9 mouse cellular contexts compared by ENCODE assay signal in the genomic region with DNA sequence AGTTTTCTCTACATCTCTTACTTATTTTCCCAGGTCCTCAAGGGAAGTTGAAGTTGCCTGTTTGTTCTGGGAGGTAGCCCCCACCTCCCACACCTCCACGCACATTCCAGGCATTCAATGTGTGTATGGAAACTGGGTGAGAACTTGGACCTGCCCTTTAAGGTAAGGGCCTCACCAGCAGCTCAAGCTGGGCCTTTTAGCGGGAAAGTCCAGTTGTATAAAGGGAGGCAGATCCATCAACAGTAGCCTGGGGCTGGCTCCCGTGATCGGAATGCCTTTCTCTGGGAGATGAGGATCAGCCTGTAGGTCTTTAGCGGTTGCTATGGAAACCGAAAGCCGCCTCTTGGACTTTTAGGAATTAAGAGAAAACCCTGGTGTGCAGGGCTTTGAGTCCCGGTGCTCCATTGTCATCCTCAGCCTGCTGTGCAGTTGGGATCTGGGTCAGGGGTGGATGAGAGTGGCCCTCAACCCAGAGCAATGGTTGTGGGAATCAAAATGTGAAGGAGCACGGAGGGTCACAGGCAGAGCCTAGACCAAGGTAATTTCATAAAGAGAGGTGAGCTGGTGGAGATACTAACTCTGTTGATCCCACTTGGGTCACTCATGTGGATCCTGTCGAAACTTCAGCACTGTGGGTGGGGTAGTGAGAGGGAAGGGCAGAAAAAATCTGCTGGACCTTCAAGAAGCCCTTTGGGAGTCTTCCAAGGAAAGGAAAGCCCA. TPM values are rescaled to one million over a fixed set of nuclear protein-coding genes. Genes with fewer than 3 reads are reported as not detected.
DNase-seq lines count a peak whose midpoint lies in the region; ATAC-seq and TF ChIP-seq lines count a peak whose summit lies in the region.
"Had no signal": no experiment of that assay in that cellular context is flagged by ENCODE, and none has a peak within 500 bp of the region (broad histone marks: within the 10 kb centered on the region; RNA-seq: fewer than 3 reads in every experiment).

No protein-coding gene starts in this region.

- peaks cover 41% of the 10 kb centered on the region for H3K4me1 ChIP-seq in forebrain, embryonic 11.5 days (replicated peaks; ENCODE audit: control insufficient read depth, insufficient read depth, low read length)
- H3K4me1 ChIP-seq in forebrain, embryonic 16.5 days (replicated peaks; ENCODE audit: control insufficient read depth, insufficient read depth, low read length): peaks cover 44% of the 10 kb centered on the region
- H3K4me1 ChIP-seq in kidney, embryonic 15.5 days: peaks cover 80% of the 10 kb centered on the region
- peaks cover 28% of the 10 kb centered on the region for H3K4me1 ChIP-seq in midbrain, postnatal 0 days (ENCODE audit: insufficient read depth, low read length)

- no peaks in the 10 kb centered on the region for H3K36me3 ChIP-seq in forebrain, embryonic 11.5 days (ENCODE audit: control insufficient read depth, insufficient read depth, low read length)
- H3K36me3 ChIP-seq in forebrain, embryonic 16.5 days (ENCODE audit: control insufficient read depth, insufficient read depth): no peaks in the 10 kb centered on the region
- H3K36me3 ChIP-seq in kidney, embryonic 15.5 days: peaks cover 2% of the 10 kb centered on the region
- no peaks in the 10 kb centered on the region for H3K36me3 ChIP-seq in midbrain, postnatal 0 days (ENCODE audit: insufficient read depth, low read length)

- DNase-seq in forebrain, embryonic 11.5 days (ENCODE audit: low spot score): peak; percentile 80
- DNase-seq in ZHBTc4 (ENCODE audit: low read depth, low spot score) (peak; percentile 89), adipocyte (ENCODE audit: low spot score) (no peak)
- peak; percentile 57 for DNase-seq in midbrain, postnatal 0 days (ENCODE audit: low spot score)
- DNase-seq in layer of hippocampus, adult 8-10 months (ENCODE audit: low spot score in 2 of 2): no peak
- DNase-seq in spleen, postnatal 14 days (ENCODE audit: low spot score in 2 of 2): no peak
- DNase-seq: B cell, adult 2 months had no signal

- no peak overlapping the region for H3K4me3 ChIP-seq in forebrain, embryonic 11.5 days (ENCODE audit: low read depth, low read length)
- H3K4me3 ChIP-seq in forebrain, embryonic 16.5 days (replicated peaks; ENCODE audit: low read length): no peak overlapping the region
- 0 out of 2 replicates have a peak overlapping the region, but pooled peaks have one; percentile 56 for H3K4me3 ChIP-seq in kidney, embryonic 15.5 days (replicated peaks)
- H3K4me3 ChIP-seq in midbrain, postnatal 0 days (ENCODE audit: low read depth, low read length): no peak overlapping the region

- peak overlapping the region; percentile 59; the same call in 1 of the 2 replicates for H3K4me2 ChIP-seq in forebrain, embryonic 11.5 days (ENCODE audit: low read depth, low read length, severe bottlenecking)
- no peak overlapping the region for H3K4me2 ChIP-seq in forebrain, embryonic 16.5 days (ENCODE audit: low read length)
- H3K4me2 ChIP-seq in kidney, embryonic 15.5 days: peak overlapping the region; percentile 75
- H3K4me2 ChIP-seq in midbrain, postnatal 0 days (ENCODE audit: low read depth, low read length, poor library complexity, severe bottlenecking): no peak overlapping the region

- H3K9ac ChIP-seq in forebrain, embryonic 11.5 days (ENCODE audit: low read length): 0 out of 2 replicates have a peak overlapping the region, but pooled peaks have one; percentile 24
- H3K9ac ChIP-seq in forebrain, embryonic 16.5 days (replicated peaks; ENCODE audit: low read depth, low read length): no peak overlapping the region
- H3K9ac ChIP-seq in kidney, embryonic 15.5 days: 0 out of 2 replicates have a peak overlapping the region, but pooled peaks have one; percentile 19
- no peak overlapping the region for H3K9ac ChIP-seq in midbrain, postnatal 0 days (replicated peaks; ENCODE audit: low read length, poor library complexity, severe bottlenecking)

- H3K27ac ChIP-seq in forebrain, embryonic 11.5 days (ENCODE audit: low read depth, low read length): peak overlapping the region; percentile 73
- no peak overlapping the region for H3K27ac ChIP-seq in forebrain, embryonic 16.5 days (ENCODE audit: low read length)
- H3K27ac ChIP-seq in kidney, embryonic 15.5 days: peak overlapping the region; percentile 97
- H3K27ac ChIP-seq in midbrain, postnatal 0 days (ENCODE audit: low read depth, low read length): peak overlapping the region; percentile 26; the same call in 1 of the 2 replicates

- TF ChIP-seq CTCF in midbrain, postnatal 0 days (IDR thresholded peaks at IDR 0.05): no peak

- 2% methylated on average over 10 of the region's 10 CpGs for WGBS in forebrain, embryonic 11.5 days
- 8% methylated on average over 10 of the region's 10 CpGs for WGBS in forebrain, embryonic 16.5 days
- 28% methylated on average over 10 of the region's 10 CpGs for WGBS in kidney, embryonic 15.5 days
- WGBS in midbrain, postnatal 0 days: 9% methylated on average over 10 of the region's 10 CpGs

- H3K27me3 ChIP-seq in forebrain, embryonic 11.5 days (ENCODE audit: control insufficient read depth, insufficient read depth, low read length): peaks cover 2% of the 10 kb centered on the region; the same call in 1 of the 2 replicates
- peaks cover 15% of the 10 kb centered on the region for H3K27me3 ChIP-seq in forebrain, embryonic 16.5 days (replicated peaks; ENCODE audit: control insufficient read depth, insufficient read depth, low read length)
- peaks cover 32% of the 10 kb centered on the region for H3K27me3 ChIP-seq in kidney, embryonic 15.5 days
- peaks cover 13% of the 10 kb centered on the region; the same call in 1 of the 2 replicates for H3K27me3 ChIP-seq in midbrain, postnatal 0 days (ENCODE audit: insufficient read depth, low read length)

- no peaks in the 10 kb centered on the region for H3K9me3 ChIP-seq in forebrain, embryonic 11.5 days (ENCODE audit: control insufficient read depth, low read length)
- H3K9me3 ChIP-seq in forebrain, embryonic 16.5 days (ENCODE audit: control insufficient read depth, low read length): no peaks in the 10 kb centered on the region
- no peaks in the 10 kb centered on the region for H3K9me3 ChIP-seq in kidney, embryonic 15.5 days (replicated peaks)
- H3K9me3 ChIP-seq in midbrain, postnatal 0 days (ENCODE audit: low read length): no peaks in the 10 kb centered on the region

- no peak for ATAC-seq in forebrain, embryonic 11.5 days (replicated peaks; ENCODE audit: low FRiP score)
- ATAC-seq in forebrain, embryonic 16.5 days: no peak
- ATAC-seq in kidney, embryonic 15.5 days (replicated peaks; ENCODE audit: low FRiP score): no peak
- no peak for ATAC-seq in midbrain, postnatal 0 days (ENCODE audit: low FRiP score)

RNA-seq across cellular contexts. Expression of a gene that starts 2.3 kb away (rescaled TPM):
- polyA plus RNA-seq in forebrain, embryonic 11.5 days (2014; fragmentation: Nextera tagmentation; extraction: Ambion mirVana): 18.2 and 22.9 TPM in 2 replicates
- polyA plus RNA-seq in forebrain, embryonic 16.5 days (2015; fragmentation: Nextera tagmentation; extraction: Ambion mirVana): 38.3 and 42.0 TPM in 2 replicates
- polyA plus RNA-seq in kidney, embryonic 15.5 days (2015; fragmentation: Nextera tagmentation; extraction: Ambion mirVana): 24.7 and 29.5 TPM in 2 replicates
- total RNA-seq in midbrain, postnatal 0 days (2014; rRNA removed): 23.6 and 31.8 TPM in 2 replicates
- polyA plus RNA-seq in midbrain, postnatal 0 days (2015; fragmentation: Nextera tagmentation; extraction: Ambion mirVana): 43.4 and 51.5 TPM in 2 replicates
- total RNA-seq in layer of hippocampus, adult 8-10 months (2022): 10 to 100 TPM; 31.2 to 36.1 (median 33.9) TPM

RNA-seq across cellular contexts. Expression of a gene that starts 2.5 kb away (rescaled TPM):
- 16.1 and 16.4 TPM in 2 replicates for polyA plus RNA-seq in forebrain, embryonic 11.5 days (2014; fragmentation: Nextera tagmentation; extraction: Ambion mirVana)
- 1.4 and 2.4 TPM in 2 replicates for polyA plus RNA-seq in forebrain, embryonic 16.5 days (2015; fragmentation: Nextera tagmentation; extraction: Ambion mirVana)
- polyA plus RNA-seq in kidney, embryonic 15.5 days (2015; fragmentation: Nextera tagmentation; extraction: Ambion mirVana): 26.0 and 29.5 TPM in 2 replicates
- total RNA-seq in midbrain, postnatal 0 days (2014; rRNA removed): 1.4 TPM in 2 replicates
- polyA plus RNA-seq in midbrain, postnatal 0 days (2015; fragmentation: Nextera tagmentation; extraction: Ambion mirVana): 1.5 and 1.6 TPM in 2 replicates
- 1 to 10 TPM in 3 of 4 experiments, under 1 TPM in 1; 0.54 to 1.9 (median 1.2) TPM for total RNA-seq in layer of hippocampus, adult 8-10 months (2022)

RNA-seq across cellular contexts. Expression of a gene that starts 10.2 kb away (rescaled TPM):
- polyA plus RNA-seq in forebrain, embryonic 11.5 days (2014; fragmentation: Nextera tagmentation; extraction: Ambion mirVana): 2.3 and 3.6 TPM in 2 replicates
- 5.7 and 8.6 TPM in 2 replicates for polyA plus RNA-seq in forebrain, embryonic 16.5 days (2015; fragmentation: Nextera tagmentation; extraction: Ambion mirVana)
- 3.2 and 3.4 TPM in 2 replicates for polyA plus RNA-seq in kidney, embryonic 15.5 days (2015; fragmentation: Nextera tagmentation; extraction: Ambion mirVana)
- 0.76 and 8.6 TPM in 2 replicates for total RNA-seq in midbrain, postnatal 0 days (2014; rRNA removed)
- 3.1 and 4.7 TPM in 2 replicates for polyA plus RNA-seq in midbrain, postnatal 0 days (2015; fragmentation: Nextera tagmentation; extraction: Ambion mirVana)
- 1 to 10 TPM; 4.4 to 8.1 (median 6.4) TPM for total RNA-seq in layer of hippocampus, adult 8-10 months (2022)

RNA-seq across cellular contexts. Expression of a gene that starts 28.9 kb away (rescaled TPM):
- 35.9 and 41.4 TPM in 2 replicates for polyA plus RNA-seq in forebrain, embryonic 11.5 days (2014; fragmentation: Nextera tagmentation; extraction: Ambion mirVana)
- polyA plus RNA-seq in forebrain, embryonic 16.5 days (2015; fragmentation: Nextera tagmentation; extraction: Ambion mirVana): 101 TPM in 2 replicates
- 32.1 and 34.9 TPM in 2 replicates for polyA plus RNA-seq in kidney, embryonic 15.5 days (2015; fragmentation: Nextera tagmentation; extraction: Ambion mirVana)
- 286 and 357 TPM in 2 replicates for total RNA-seq in midbrain, postnatal 0 days (2014; rRNA removed)
- polyA plus RNA-seq in midbrain, postnatal 0 days (2015; fragmentation: Nextera tagmentation; extraction: Ambion mirVana): 176 and 178 TPM in 2 replicates
- 100 to 1,000 TPM; 287 to 306 (median 298) TPM for total RNA-seq in layer of hippocampus, adult 8-10 months (2022)

Comparison
In these comparisons a context has a peak if more than half of its experiments do, and no peak if none do; other contexts are left out.
1. H3K4me2 ChIP-seq: peak in forebrain, embryonic 11.5 days (single experiment) and kidney, embryonic 15.5 days (single experiment); none in forebrain, embryonic 16.5 days (single experiment) and midbrain, postnatal 0 days (single experiment).
2. H3K9ac ChIP-seq: peak in forebrain, embryonic 11.5 days (single experiment) and kidney, embryonic 15.5 days (single experiment); none in forebrain, embryonic 16.5 days (single experiment) and midbrain, postnatal 0 days (single experiment).
3. DNase-seq: peak in forebrain, embryonic 11.5 days (single experiment), ZHBTc4 (single experiment) and midbrain, postnatal 0 days (single experiment); none in layer of hippocampus, adult 8-10 months (0 of 2), adipocyte (single experiment) and spleen, postnatal 14 days (0 of 2).